Mouse (Mus musculus) ES-Bruce4 (cell line): ENCODE data around the gene Cd80. TPM values are rescaled to one million over a fixed set of nuclear protein-coding genes. Genes with fewer than 3 reads are reported as not detected.
A peak's percentile ranks its signal among the peaks of the same experiment; 100 is the strongest.

Experiments used
- H3K27ac ChIP-seq: 2 replicates; pipeline ENCODE4 v1.5.1; 2012; ENCODE audit warnings: low read length, inconsistent platforms; ENCODE audit not compliant: insufficient read depth
- H3K27me3 ChIP-seq: 2 replicates; pipeline ENCODE4 v1.6.1; 2012; ENCODE audit warnings: mild to moderate bottlenecking, low read length, inconsistent platforms; ENCODE audit not compliant: control insufficient read depth, poor library complexity, insufficient read depth, severe bottlenecking
- H3K36me3 ChIP-seq: 2 replicates; pipeline ENCODE4 v1.6.1; 2012; ENCODE audit warnings: inconsistent platforms, mild to moderate bottlenecking, low read length, moderate library complexity; ENCODE audit not compliant: control insufficient read depth, poor library complexity, insufficient read depth, severe bottlenecking
- H3K4me1 ChIP-seq: one replicate; pipeline ENCODE4 v1.8.1; 2011; ENCODE audit warnings: low read length; ENCODE audit not compliant: control insufficient read depth, insufficient read depth
- H3K4me3 ChIP-seq: 2 replicates; pipeline ENCODE4 v1.5.1; 2011; ENCODE audit warnings: low read depth, mild to moderate bottlenecking, low read length
- H3K9ac ChIP-seq: 2 replicates; pipeline ENCODE4 v1.6.1; 2012; ENCODE audit warnings: low read depth, mild to moderate bottlenecking, inconsistent platforms; ENCODE audit not compliant: poor library complexity, severe bottlenecking
- H3K9me3 ChIP-seq: replicated peaks from 2 replicates; pipeline ENCODE4 v1.6.1; 2012; ENCODE audit warnings: mild to moderate bottlenecking, low read length, inconsistent platforms; ENCODE audit not compliant: control insufficient read depth, poor library complexity, insufficient read depth, severe bottlenecking
- CTCF ChIP-seq: IDR thresholded peaks from one replicate; pipeline ENCODE4 v1.8.1; 2011; ENCODE audit warnings: low read depth, low read length
- EP300 ChIP-seq: IDR thresholded peaks from 2 replicates; pipeline ENCODE4 v1.6.1; 2011; ENCODE audit warnings: low read depth, low read length; ENCODE audit not compliant: insufficient read depth
- POLR2A ChIP-seq: IDR thresholded peaks from one replicate; pipeline ENCODE4 v1.8.1; 2011; ENCODE audit warnings: low read length; ENCODE audit not compliant: insufficient read depth
- polyA plus RNA-seq: library from polyadenylated mRNA; stranded (reverse); fragments of >200 nt; gene quantifications from 2 replicates; pipeline ENCODE4 v1.2.4, GENCODE M21; 2011; ENCODE audit warnings: low read depth; ENCODE audit not compliant: missing spikeins, insufficient read depth, insufficient read length

Cd80 gene
- polyA plus RNA-seq, 1 experiment = 1.3 TPM

DNA sequence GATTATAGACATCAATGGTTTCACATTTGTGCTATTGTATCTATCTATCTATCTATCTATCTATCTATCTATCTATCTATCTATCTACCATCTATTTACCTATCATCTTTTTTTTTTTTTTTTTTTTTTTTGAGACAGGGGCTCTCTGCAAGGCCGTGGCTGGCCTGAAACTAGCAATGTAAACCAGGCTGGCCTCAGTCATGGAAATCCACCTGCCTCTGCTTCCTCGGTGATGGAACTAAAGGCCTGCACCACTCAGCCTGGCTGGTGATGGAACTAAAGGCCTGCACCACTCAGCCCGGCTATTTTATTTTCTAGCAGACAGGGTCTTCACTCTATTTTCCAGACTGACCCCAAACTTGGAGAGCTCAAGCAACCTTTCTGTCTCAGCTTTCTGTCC, 22.9 kb downstream of the Cd80 start:
- Histone ChIP-seq H3K36me3 (no peaks in the 10 kb centered on the region), H3K4me3 (no peak overlapping the region)

DNA sequence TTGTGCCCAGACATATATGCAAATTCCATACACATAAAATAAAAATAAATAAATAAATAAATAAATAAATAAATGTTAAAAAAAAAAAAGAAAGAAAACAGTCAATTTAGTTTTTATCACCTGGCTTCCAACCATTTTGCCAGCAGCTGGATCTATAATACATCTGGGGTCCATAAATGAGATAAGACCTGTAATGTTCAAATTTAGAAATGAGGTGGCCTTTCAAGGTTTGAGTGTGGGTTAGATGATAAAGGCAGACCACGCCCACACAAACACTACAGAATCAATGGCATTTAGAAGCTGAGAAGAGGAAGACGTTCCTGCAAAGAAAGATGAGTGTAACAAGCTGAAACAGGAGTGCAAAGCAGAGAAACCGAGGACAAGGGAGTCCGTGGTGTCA, 26.0 kb downstream of the Cd80 start:
- Histone ChIP-seq H3K27me3 (no peaks in the 10 kb centered on the region), H3K9me3 (no peaks in the 10 kb centered on the region), H3K36me3 (no peaks in the 10 kb centered on the region), H3K4me3 (no peak overlapping the region), H3K4me1 (no peaks in the 10 kb centered on the region), H3K27ac (no peak overlapping the region), H3K9ac (no peak overlapping the region)
- no peak for TF ChIP-seq CTCF
- TF ChIP-seq EP300 = no peak
- TF ChIP-seq POLR2A = no peak

More for the DNA sequence above, 22.9 kb downstream of the Cd80 start:
- Histone ChIP-seq H3K27me3 (no peaks in the 10 kb centered on the region), H3K9ac (no peak overlapping the region), H3K4me1 (no peaks in the 10 kb centered on the region), H3K9me3 (no peaks in the 10 kb centered on the region), H3K27ac (no peak overlapping the region)
- no peak for TF ChIP-seq POLR2A
- TF ChIP-seq CTCF = no peak
- TF ChIP-seq EP300 = no peak

DNA sequence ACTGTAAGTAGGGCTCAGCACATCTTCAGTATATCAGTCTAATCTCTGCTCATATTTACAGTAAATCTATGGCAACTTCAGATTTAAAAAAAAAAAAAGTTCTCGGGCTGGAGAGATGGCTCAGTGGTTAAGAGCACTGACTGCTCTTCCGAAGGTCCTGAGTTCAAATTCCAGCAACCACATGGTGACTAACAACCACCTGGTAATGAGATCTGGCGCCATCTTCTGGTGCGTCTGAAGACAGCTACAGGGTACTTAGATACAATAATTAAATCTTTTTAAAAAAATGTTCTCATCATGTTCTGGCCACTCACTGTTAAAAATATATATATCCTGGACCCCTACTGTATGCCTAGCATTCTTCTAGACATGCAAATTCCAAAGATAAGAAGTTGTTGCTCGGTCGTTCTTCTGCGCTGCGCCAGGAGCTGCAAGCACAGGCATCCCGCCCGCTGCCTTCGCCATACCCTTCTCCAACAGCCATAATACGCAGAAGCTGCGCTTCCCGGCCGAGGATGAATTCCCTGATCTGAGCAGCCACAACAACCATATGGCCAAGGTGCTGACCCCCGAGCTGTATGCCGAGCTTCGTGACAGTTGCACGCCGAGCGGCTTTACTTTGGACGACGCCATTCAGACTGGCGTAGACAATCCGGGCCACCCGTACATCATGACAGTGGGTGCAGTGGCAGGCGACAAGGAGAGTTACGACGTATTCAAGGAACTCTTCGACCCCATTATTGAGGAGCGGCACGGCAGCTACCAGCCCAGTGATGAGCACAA, 27.6 kb downstream of the Cd80 start:
- no peaks in the 10 kb centered on the region for H3K9me3 ChIP-seq
- H3K36me3 ChIP-seq = no peaks in the 10 kb centered on the region
- H3K4me1 ChIP-seq = no peaks in the 10 kb centered on the region
- no peak overlapping the region for H3K9ac ChIP-seq
- peak overlapping the region; percentile 51 for H3K4me3 ChIP-seq
- no peak overlapping the region for H3K27ac ChIP-seq
- no peak for TF ChIP-seq CTCF
- TF ChIP-seq POLR2A = no peak
- TF ChIP-seq EP300 = no peak
- H3K27me3 ChIP-seq = no peaks in the 10 kb centered on the region

DNA sequence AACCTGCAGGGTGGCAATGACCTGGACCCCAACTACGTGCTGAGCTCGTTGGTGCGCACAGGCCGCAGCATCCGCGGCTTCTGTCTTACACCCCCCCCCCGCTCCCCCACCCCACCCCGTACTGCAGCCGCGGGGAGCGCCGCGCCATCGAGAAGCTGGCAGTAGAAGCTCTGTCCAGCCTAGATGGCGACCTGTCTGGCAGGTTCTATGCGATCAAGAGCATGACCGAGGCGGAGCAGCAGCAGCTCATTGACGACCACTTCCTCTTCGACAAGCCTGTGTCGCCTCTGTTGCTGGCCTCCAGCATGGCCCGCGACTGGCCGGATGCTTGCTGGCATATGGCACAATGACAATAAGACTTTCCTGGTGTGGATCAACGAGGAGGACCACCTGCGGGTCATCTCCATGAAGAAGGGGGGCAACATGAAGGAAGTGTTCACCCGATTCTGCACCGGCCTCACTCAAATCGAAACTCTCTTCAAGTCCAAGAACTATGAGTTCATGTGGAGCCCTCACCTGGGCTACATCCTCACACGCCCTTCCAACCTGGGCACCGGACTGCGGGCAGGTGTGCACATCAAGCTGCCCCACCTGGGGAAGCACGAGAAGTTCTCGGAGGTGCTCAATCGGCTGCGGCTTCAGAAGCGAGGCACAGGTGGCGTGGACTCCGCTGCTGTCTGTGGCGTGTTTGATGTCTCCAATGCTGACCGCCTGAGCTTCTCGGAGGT, 28.4 kb downstream of the Cd80 start:
- Histone ChIP-seq H3K27me3 (no peaks in the 10 kb centered on the region), H3K9ac (no peak overlapping the region), H3K4me3 (peak overlapping the region; percentile 51), H3K4me1 (no peaks in the 10 kb centered on the region), H3K36me3 (no peaks in the 10 kb centered on the region), H3K27ac (no peak overlapping the region), H3K9me3 (no peaks in the 10 kb centered on the region)
- TF ChIP-seq CTCF (no peak), EP300 (no peak), POLR2A (no peak)

DNA sequence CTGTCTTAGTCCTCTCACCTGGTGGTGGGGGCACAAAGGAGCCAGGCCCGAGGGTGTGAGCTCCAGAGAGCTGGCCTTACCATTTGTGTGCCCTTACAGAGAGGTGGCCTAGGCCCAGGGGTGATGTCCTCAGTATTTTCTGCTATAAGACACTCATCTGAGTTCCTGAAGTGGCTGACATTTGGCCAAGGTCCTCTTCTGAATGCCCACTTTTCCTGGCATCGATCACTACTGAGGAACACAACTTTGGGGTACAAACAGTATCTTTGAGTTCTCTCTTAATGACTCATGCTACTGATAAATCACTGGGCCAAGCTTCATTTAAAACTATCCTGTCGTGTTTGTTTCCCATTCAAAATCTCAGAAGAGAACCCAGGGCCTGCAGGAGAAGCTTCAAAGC, 37.2 kb downstream of the Cd80 start:
- H3K4me1 ChIP-seq = no peaks in the 10 kb centered on the region

DNA sequence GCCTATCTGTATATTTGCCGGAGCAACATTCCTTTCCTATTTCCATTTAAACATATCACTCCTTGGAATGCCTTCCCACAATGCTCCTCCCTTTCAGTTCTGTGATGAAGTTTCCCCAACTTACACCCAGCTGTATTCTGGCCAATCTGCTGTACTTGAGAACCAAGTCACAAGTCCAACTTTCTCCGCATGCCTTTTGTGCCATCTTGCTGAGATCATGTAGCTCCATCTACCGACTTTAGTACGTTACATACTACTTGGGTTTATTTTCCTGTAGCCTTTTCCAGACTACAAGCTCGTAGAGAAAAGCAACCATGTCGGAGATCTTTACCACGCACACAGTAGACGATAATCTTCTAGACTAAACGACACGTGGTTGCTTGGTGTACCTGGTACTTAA, 38.5 kb downstream of the Cd80 start:
- Histone ChIP-seq H3K27ac (no peak overlapping the region), H3K9ac (no peak overlapping the region), H3K9me3 (no peaks in the 10 kb centered on the region), H3K4me3 (no peak overlapping the region), H3K4me1 (no peaks in the 10 kb centered on the region), H3K27me3 (no peaks in the 10 kb centered on the region), H3K36me3 (no peaks in the 10 kb centered on the region)
- TF ChIP-seq EP300 (no peak), CTCF (no peak), POLR2A (no peak)

More for the DNA sequence above, 37.2 kb downstream of the Cd80 start:
- H3K9ac ChIP-seq = no peak overlapping the region
- no peaks in the 10 kb centered on the region for H3K36me3 ChIP-seq
- H3K27me3 ChIP-seq = no peaks in the 10 kb centered on the region
- TF ChIP-seq POLR2A = no peak
- TF ChIP-seq EP300 = no peak
- TF ChIP-seq CTCF = no peak
- H3K27ac ChIP-seq = no peak overlapping the region
- no peak overlapping the region for H3K4me3 ChIP-seq
- H3K9me3 ChIP-seq = no peaks in the 10 kb centered on the region
